Mouse (Mus musculus) layer of hippocampus, adult 6 months (tissue): ENCODE measurements around the gene Lmbrd1. TPM values are rescaled to one million over a fixed set of nuclear protein-coding genes. Genes with fewer than 3 reads are reported as not detected.

ENCODE experiments used
- long read RNA-seq, 2 experiments: library from polyadenylated mRNA; unstranded; transcript quantifications; one replicate each; pipeline ENCODE4 v2.0.0; 2019 to 2020
- polyA plus RNA-seq: library from polyadenylated mRNA; unstranded; fragments of <200 nt; fragmentation: Nextera tagmentation; gene quantifications from 2 replicates; pipeline ENCODE4 v1.2.3, GENCODE M21; 2021

Gene Lmbrd1
- 124 and 126 TPM in 2 replicates for polyA plus RNA-seq
- long read RNA-seq, experiment 1, full-length matches to known transcripts, result 180 of 256 reads
- long read RNA-seq, experiment 1, partial matches to known transcripts, result 19 of 256 reads
- long read RNA-seq, experiment 1, other reads (novel, unspliced or antisense), result 57 of 256 reads
- long read RNA-seq, experiment 2, full-length matches to known transcripts, result 736 of 888 reads
- long read RNA-seq, experiment 2, partial matches to known transcripts, result 53 of 888 reads
- long read RNA-seq, experiment 2, other reads (novel, unspliced or antisense), result 99 of 888 reads

GRCm38 (mm10) chr1:24678205-24678917 is at the start of gene Lmbrd1:
Gene Lmbrd1 (plus strand): TSS chr1:24678630.

Other genes starting within 250 kb of the Lmbrd1 start
- gene Col19a1, start 91.2 kb upstream of the Lmbrd1 start, polyA plus RNA-seq, result 0.51 and 0.53 TPM in 2 replicates